ENCODE assay signal across 14 mouse cellular contexts in genomic region chr7:102000296-102000695, GRCm38 (mm10). TPM values are rescaled to one million over a fixed set of nuclear protein-coding genes. Genes with fewer than 3 reads are reported as not detected.
DNase-seq lines count a peak whose midpoint lies in the region; ATAC-seq and TF ChIP-seq lines count a peak whose summit lies in the region.
"Had no signal": no experiment of that assay in that cellular context is flagged by ENCODE, and none has a peak within 500 bp of the region (broad histone marks: within the 10 kb centered on the region; RNA-seq: fewer than 3 reads in every experiment).

No protein-coding gene starts in this region.

- no peak overlapping the region for H3K9ac ChIP-seq in hindbrain, postnatal 0 days (replicated peaks; ENCODE audit: low read length)
- H3K9ac ChIP-seq in neural tube, embryonic 12.5 days = peak overlapping the region; percentile 21; the same call in 1 of the 2 replicates
- no peak overlapping the region for H3K9ac ChIP-seq in midbrain, embryonic 14.5 days (replicated peaks; ENCODE audit: low read length)
- H3K9ac ChIP-seq: liver, postnatal 0 days; midbrain, embryonic 12.5 days had no signal

- H3K36me3 ChIP-seq in hindbrain, postnatal 0 days (ENCODE audit: insufficient read depth, low read length) = peaks cover 77% of the 10 kb centered on the region
- H3K36me3 ChIP-seq in hindbrain, embryonic 10.5 days = peaks cover 100% of the 10 kb centered on the region
- peaks cover 92% of the 10 kb centered on the region for H3K36me3 ChIP-seq in neural tube, embryonic 12.5 days
- peaks cover 100% of the 10 kb centered on the region for H3K36me3 ChIP-seq in midbrain, embryonic 14.5 days (ENCODE audit: control insufficient read depth, insufficient read depth, low read length)

- peak; percentile 44 to 54 for DNase-seq in cerebellum, postnatal 25 days
- no peak for DNase-seq in cerebellum, adult 11-12 months
- DNase-seq in hindbrain, postnatal 0 days (ENCODE audit: low spot score) = peak; percentile 25
- DNase-seq in hindbrain, embryonic 10.5 days (ENCODE audit: low spot score) = no peak
- no peak for DNase-seq in neural tube, embryonic 10.5 days (ENCODE audit: extremely low spot score, low spot score)
- DNase-seq in midbrain, embryonic 14.5 days = no peak
- DNase-seq in spleen, postnatal 10 days (ENCODE audit: low spot score in 2 of 2) = no peak
- DNase-seq: B cell, adult 2 months; liver, postnatal 0 days; thymus, adult 2 months had no signal

- H3K27ac ChIP-seq in hindbrain, postnatal 0 days = peak overlapping the region; percentile 81
- H3K27ac ChIP-seq in hindbrain, embryonic 10.5 days = no peak overlapping the region
- H3K27ac ChIP-seq in neural tube, embryonic 12.5 days = no peak overlapping the region
- H3K27ac ChIP-seq in midbrain, embryonic 14.5 days (replicated peaks; ENCODE audit: low read depth, low read length) = no peak overlapping the region
- H3K27ac ChIP-seq: heart, embryonic 10.5 days; midbrain, embryonic 12.5 days had no signal

- H3K27me3 ChIP-seq in hindbrain, postnatal 0 days (ENCODE audit: insufficient read depth, low read length) = no peaks in the 10 kb centered on the region
- no peaks in the 10 kb centered on the region for H3K27me3 ChIP-seq in hindbrain, embryonic 10.5 days (ENCODE audit: insufficient read depth, poor library complexity, severe bottlenecking)
- no peaks in the 10 kb centered on the region for H3K27me3 ChIP-seq in neural tube, embryonic 12.5 days (replicated peaks)
- H3K27me3 ChIP-seq in midbrain, embryonic 14.5 days (ENCODE audit: control insufficient read depth, insufficient read depth, low read length) = no peaks in the 10 kb centered on the region
- H3K27me3 ChIP-seq: midbrain, embryonic 12.5 days had no signal

- 0 out of 2 replicates have a peak, but pooled peaks cover 3% of the 10 kb centered on the region for H3K4me1 ChIP-seq in hindbrain, postnatal 0 days (ENCODE audit: insufficient read depth, low read length)
- no peaks in the 10 kb centered on the region for H3K4me1 ChIP-seq in hindbrain, embryonic 10.5 days (replicated peaks)
- no peaks in the 10 kb centered on the region for H3K4me1 ChIP-seq in neural tube, embryonic 12.5 days
- no peaks in the 10 kb centered on the region for H3K4me1 ChIP-seq in midbrain, embryonic 14.5 days (ENCODE audit: control insufficient read depth, insufficient read depth, low read length)
- H3K4me1 ChIP-seq: heart, embryonic 10.5 days; midbrain, embryonic 12.5 days had no signal

- WGBS in hindbrain, postnatal 0 days = 70% methylated on average over 8 of the region's 8 CpGs
- 90% methylated on average over 8 of the region's 8 CpGs for WGBS in hindbrain, embryonic 10.5 days
- WGBS in neural tube, embryonic 12.5 days = 87% methylated on average over 8 of the region's 8 CpGs
- WGBS in midbrain, embryonic 14.5 days = 87% methylated on average over 8 of the region's 8 CpGs

- no peak for TF ChIP-seq CTCF in hindbrain, postnatal 0 days (IDR thresholded peaks at IDR 0.05; ENCODE audit: low read depth)

- no peak for ATAC-seq in hindbrain, postnatal 0 days
- no peak for ATAC-seq in neural tube, embryonic 12.5 days (ENCODE audit: low FRiP score, low read depth)
- no peak for ATAC-seq in midbrain, embryonic 14.5 days (ENCODE audit: low FRiP score, low TSS enrichment)
- ATAC-seq: forebrain, embryonic 14.5 days; liver, postnatal 0 days had no signal

- no peak overlapping the region for H3K4me2 ChIP-seq in hindbrain, postnatal 0 days (ENCODE audit: low read depth, low read length)
- H3K4me2 ChIP-seq in neural tube, embryonic 12.5 days (replicated peaks) = no peak overlapping the region
- no peak overlapping the region for H3K4me2 ChIP-seq in midbrain, embryonic 14.5 days (ENCODE audit: low read length)
- H3K4me2 ChIP-seq: midbrain, embryonic 12.5 days had no signal

- no peak overlapping the region for H3K4me3 ChIP-seq in hindbrain, postnatal 0 days (ENCODE audit: low read length)
- no peak overlapping the region for H3K4me3 ChIP-seq in hindbrain, embryonic 10.5 days
- H3K4me3 ChIP-seq in neural tube, embryonic 12.5 days = no peak overlapping the region
- no peak overlapping the region for H3K4me3 ChIP-seq in midbrain, embryonic 14.5 days (replicated peaks; ENCODE audit: low read depth, low read length)
- H3K4me3 ChIP-seq: heart, embryonic 10.5 days; midbrain, embryonic 12.5 days had no signal

- no peaks in the 10 kb centered on the region for H3K9me3 ChIP-seq in hindbrain, postnatal 0 days (ENCODE audit: low read length)
- H3K9me3 ChIP-seq in hindbrain, embryonic 10.5 days = no peaks in the 10 kb centered on the region
- H3K9me3 ChIP-seq in neural tube, embryonic 12.5 days = no peaks in the 10 kb centered on the region
- H3K9me3 ChIP-seq in midbrain, embryonic 14.5 days (ENCODE audit: control insufficient read depth, low read length) = no peaks in the 10 kb centered on the region
- H3K9me3 ChIP-seq: heart, embryonic 10.5 days; midbrain, embryonic 12.5 days had no signal

RNA-seq across cellular contexts. Expression of gene Il18bp, which starts 18.2 kb away (rescaled TPM):
- total RNA-seq in hindbrain, postnatal 0 days (2014; rRNA removed) = 7.1 and 14.7 TPM in 2 replicates
- polyA plus RNA-seq in hindbrain, postnatal 0 days (2015; fragmentation: Nextera tagmentation; extraction: Ambion mirVana) = 3.0 and 3.3 TPM in 2 replicates
- 2.4 and 3.8 TPM in 2 replicates for polyA plus RNA-seq in hindbrain, embryonic 10.5 days (2016; fragmentation: Nextera tagmentation; extraction: Ambion mirVana)
- 4.1 and 5.3 TPM in 2 replicates for polyA plus RNA-seq in neural tube, embryonic 12.5 days (2016; fragmentation: Nextera tagmentation; extraction: Ambion mirVana)
- 4.0 and 6.0 TPM in 2 replicates for polyA plus RNA-seq in midbrain, embryonic 14.5 days (2014; fragmentation: Nextera tagmentation; extraction: Ambion mirVana)

Comparison
In these comparisons a context has a peak if more than half of its experiments do, and no peak if none do; other contexts are left out.
1. DNase-seq: peak in cerebellum, postnatal 25 days (2 of 2) and hindbrain, postnatal 0 days (single experiment); none in cerebellum, adult 11-12 months (single experiment), hindbrain, embryonic 10.5 days (single experiment), neural tube, embryonic 10.5 days (single experiment), midbrain, embryonic 14.5 days (single experiment) and spleen, postnatal 10 days (0 of 2).